Mouse (Mus musculus): ENCODE results near the gene Efnb3. TPM values are rescaled to one million over a fixed set of nuclear protein-coding genes. Genes with fewer than 3 reads are reported as not detected.

The Efnb3 gene
- total and polyA plus RNA-seq, 3 experiments, result 0.23 to 0.72 TPM; not detected in 1

GRCm38 (mm10) chr11:69601768-69602167, 41.8 kb upstream of the Efnb3 start:
- TF ChIP-seq ZKSCAN1 (IDR thresholded peaks at IDR 0.05; ENCODE audit: low read depth, low read length), result no peak
- TF ChIP-seq ETS1 (IDR thresholded peaks at IDR 0.05; ENCODE audit: low read depth, low read length), result 0 out of 2 replicates have a peak, but pooled peaks have one; percentile 2
- TF ChIP-seq TAL1 (IDR thresholded peaks at IDR 0.05; ENCODE audit: low read length), result no peak
- TF ChIP-seq NRF1 (IDR thresholded peaks at IDR 0.05; ENCODE audit: insufficient read depth, low read depth, low read length, poor library complexity, severe bottlenecking), result peak; percentile 21; the same call in 1 of the 2 replicates
- 0 out of 2 replicates have a peak, but pooled peaks have one; percentile 45 for TF ChIP-seq ZMIZ1 (IDR thresholded peaks at IDR 0.05; ENCODE audit: low read depth, low read length)
- 0 out of 2 replicates have a peak, but pooled peaks have one; percentile 25 for TF ChIP-seq MAX (IDR thresholded peaks at IDR 0.05; ENCODE audit: low read length)
- no peak for TF ChIP-seq USF1 (IDR thresholded peaks at IDR 0.05; ENCODE audit: low read depth, low read length)
- peak; percentile 29 to 53 for TF ChIP-seq EP300 (IDR thresholded peaks at IDR 0.05; ENCODE audit: low read depth in 1 of 2, low read length in 2 of 2)
- TF ChIP-seq MXI1 (IDR thresholded peaks at IDR 0.05; ENCODE audit: low read depth, low read length), result peak; percentile 28; the same call in 1 of the 2 replicates
- peak; percentile 45; the same call in 1 of the 2 replicates for TF ChIP-seq SIN3A (IDR thresholded peaks at IDR 0.05; ENCODE audit: low read length)
- TF ChIP-seq TCF12 (IDR thresholded peaks at IDR 0.05; ENCODE audit: low read depth, low read length), result 0 out of 2 replicates have a peak, but pooled peaks have one; percentile 21
- TF ChIP-seq GATA1 (IDR thresholded peaks at IDR 0.05; ENCODE audit: low read depth, low read length), result peak; percentile 48
- TF ChIP-seq MYB (IDR thresholded peaks at IDR 0.05; ENCODE audit: low read depth, low read length), result 0 out of 2 replicates have a peak, but pooled peaks have one; percentile 9
- TF ChIP-seq GABPA (IDR thresholded peaks at IDR 0.05; ENCODE audit: low read depth, low read length), result no peak
- TF ChIP-seq NELFE (IDR thresholded peaks at IDR 0.05; ENCODE audit: low read depth, low read length), result 0 out of 2 replicates have a peak, but pooled peaks have one; percentile 16
- TF ChIP-seq USF2 (IDR thresholded peaks at IDR 0.05; ENCODE audit: borderline replicate concordance in 1 of 2, insufficient read depth in 1 of 2, low read depth in 1 of 2, low read length in 2 of 2), result no peak
- 0 out of 2 replicates have a peak, but pooled peaks have one; percentile 29 for TF ChIP-seq RCOR1 (IDR thresholded peaks at IDR 0.05; ENCODE audit: low read depth, low read length)
- no peak for TF ChIP-seq RAD21 (IDR thresholded peaks at IDR 0.05; ENCODE audit: low read depth, low read length)
- TF ChIP-seq CHD2 (IDR thresholded peaks at IDR 0.05; ENCODE audit: low read length), result no peak
- TF ChIP-seq SMC3 (IDR thresholded peaks at IDR 0.05; ENCODE audit: low read depth, low read length), result no peak
- peaks cover 4 to 19% of the 10 kb centered on the region in 2 experiments for H3K36me3 ChIP-seq (ENCODE audit: control insufficient read depth in 1 of 2, insufficient read depth in 2 of 2, low read length in 2 of 2)
- no peaks in the 10 kb centered on the region for H3K9me3 ChIP-seq (replicated peaks; ENCODE audit: insufficient read depth, low read length)
- DNase-seq (ENCODE audit: low read depth, low spot score), result peak; percentile 65
- H3K27me3 ChIP-seq (ENCODE audit: control insufficient read depth in 1 of 2, insufficient read depth in 2 of 2, low read length in 2 of 2), result no peaks in the 10 kb centered on the region
- no peak overlapping the region for H3K4me3 ChIP-seq (ENCODE audit: control insufficient read depth in 1 of 2, insufficient read depth in 1 of 2, low read depth in 2 of 2, low read length in 2 of 2)
- H3K9ac ChIP-seq (ENCODE audit: control insufficient read depth, low read depth, low read length, poor library complexity, severe bottlenecking), result no peak overlapping the region
- H3K79me2 ChIP-seq (ENCODE audit: control insufficient read depth, insufficient read depth, low read length, poor library complexity), result peaks cover 6% of the 10 kb centered on the region
- peaks cover 14 to 33% of the 10 kb centered on the region in 2 experiments for H3K4me1 ChIP-seq (ENCODE audit: control insufficient read depth in 1 of 2, insufficient read depth in 2 of 2, low read length in 2 of 2)
- no peak overlapping the region for H3K27ac ChIP-seq (ENCODE audit: control insufficient read depth, low read depth, low read length)

DNA sequence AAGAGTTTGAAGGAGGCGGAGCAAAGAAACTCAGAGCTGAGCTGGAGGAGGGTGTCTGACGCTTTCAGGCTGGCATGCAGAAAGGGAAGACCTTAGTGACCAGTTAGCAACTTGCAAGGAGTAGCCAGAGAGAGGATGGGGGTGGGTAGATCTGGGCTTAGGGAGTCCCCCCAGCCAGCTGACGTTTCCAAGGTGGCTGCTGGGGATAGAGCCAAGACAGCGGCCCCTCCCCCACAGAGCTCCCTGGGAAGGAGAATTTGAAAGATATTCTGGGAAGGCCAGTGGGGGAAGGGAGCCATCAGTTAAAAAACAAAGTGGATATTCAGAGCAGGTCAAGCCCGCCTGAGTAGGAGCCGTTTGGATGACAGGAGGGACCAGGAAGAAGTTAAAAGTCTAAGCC, 40.1 kb upstream of the Efnb3 start:
- Histone ChIP-seq H3K27ac (ENCODE audit: control insufficient read depth, low read depth, low read length) (no peak overlapping the region), H3K79me2 (ENCODE audit: control insufficient read depth, insufficient read depth, low read length, poor library complexity) (peaks cover 4% of the 10 kb centered on the region), H3K4me3 (ENCODE audit: control insufficient read depth in 1 of 2, insufficient read depth in 1 of 2, low read depth in 2 of 2, low read length in 2 of 2) (no peak overlapping the region), H3K4me1 (ENCODE audit: control insufficient read depth in 1 of 2, insufficient read depth in 2 of 2, low read length in 2 of 2) (peaks cover 14 to 30% of the 10 kb centered on the region in 2 experiments), H3K9me3 (replicated peaks; ENCODE audit: insufficient read depth, low read length) (no peaks in the 10 kb centered on the region), H3K36me3 (ENCODE audit: control insufficient read depth in 1 of 2, insufficient read depth in 2 of 2, low read length in 2 of 2) (peaks cover 4 to 19% of the 10 kb centered on the region in 2 experiments), H3K9ac (ENCODE audit: control insufficient read depth, low read depth, low read length, poor library complexity, severe bottlenecking) (no peak overlapping the region), H3K27me3 (ENCODE audit: control insufficient read depth in 1 of 2, insufficient read depth in 2 of 2, low read length in 2 of 2) (no peaks in the 10 kb centered on the region)
- TF ChIP-seq TAL1 (IDR thresholded peaks at IDR 0.05; ENCODE audit: low read length) (no peak), CHD2 (IDR thresholded peaks at IDR 0.05; ENCODE audit: low read length) (no peak), SMC3 (IDR thresholded peaks at IDR 0.05; ENCODE audit: low read depth, low read length) (no peak), BHLHE40 (IDR thresholded peaks at IDR 0.05; ENCODE audit: borderline replicate concordance, low read depth, low read length) (no peak), ETS1 (IDR thresholded peaks at IDR 0.05; ENCODE audit: low read depth, low read length) (no peak), GATA1 (IDR thresholded peaks at IDR 0.05; ENCODE audit: low read depth, low read length) (no peak), POLR2A (IDR thresholded peaks at IDR 0.05; ENCODE audit: control insufficient read depth in 1 of 2, insufficient read depth in 1 of 2, low read depth in 1 of 2, low read length in 2 of 2, poor library complexity in 1 of 2) (no peak), POLR2AphosphoS2 (IDR thresholded peaks at IDR 0.05; ENCODE audit: low read length) (no peak), MAFK (IDR thresholded peaks at IDR 0.05; ENCODE audit: borderline replicate concordance, low read depth, low read length) (no peak), MAX (IDR thresholded peaks at IDR 0.05; ENCODE audit: low read length) (no peak), CTCF (IDR thresholded peaks at IDR 0.05 in 2 of 3, conservative IDR thresholded peaks at IDR 0.05 in 1 of 3; ENCODE audit: control insufficient read depth in 1 of 3, insufficient read depth in 1 of 3, low read depth in 2 of 3, low read length in 3 of 3, poor library complexity in 1 of 3, severe bottlenecking in 1 of 3) (no peak), ELF1 (IDR thresholded peaks at IDR 0.05; ENCODE audit: low read depth, low read length) (no peak), TBP (IDR thresholded peaks at IDR 0.05; ENCODE audit: low read depth, low read length) (no peak), HCFC1 (IDR thresholded peaks at IDR 0.05; ENCODE audit: low read depth, low read length) (no peak), USF2 (IDR thresholded peaks at IDR 0.05; ENCODE audit: borderline replicate concordance in 1 of 2, insufficient read depth in 1 of 2, low read depth in 1 of 2, low read length in 2 of 2) (no peak), ZNF384 (IDR thresholded peaks at IDR 0.05; ENCODE audit: low read depth, low read length) (no peak)
- no peak for DNase-seq (ENCODE audit: low read depth, low spot score)

Data from MEL (cell line).